Mouse (Mus musculus) right cerebral cortex, postnatal 36 days (tissue): ENCODE measurements around the gene Gria2.

ENCODE experiments used
- DNase-seq, 2 experiments: peaks; one replicate each; pipeline ENCODE4 v3.0.0; 2022; ENCODE audit warnings: low spot score in 2 of 2, mixed read lengths in 1 of 2

Gria2 gene

GRCm38 (mm10) chr3:80775971-80776370, 26.7 kb downstream of the Gria2 start:
- DNase-seq = no peak

GRCm38 (mm10) chr3:80774005-80774764, 28.4 kb downstream of the Gria2 start:
- no peak for DNase-seq

- no peak for DNase-seq
These were observed 29.4 kb downstream of the Gria2 start for GRCm38 (mm10) chr3:80773232-80773631.

GRCm38 (mm10) chr3:80769506-80770235, 33.0 kb downstream of the Gria2 start:
- no peak for DNase-seq

- no peak for DNase-seq
These were observed 43.7 kb downstream of the Gria2 start for GRCm38 (mm10) chr3:80758955-80759354.

- DNase-seq = no peak
These were observed 44.3 kb downstream of the Gria2 start for GRCm38 (mm10) chr3:80758363-80758762.

- no peak for DNase-seq
These were observed 51.8 kb downstream of the Gria2 start for GRCm38 (mm10) chr3:80750786-80751185.

GRCm38 (mm10) chr3:80725205-80725604, 77.4 kb downstream of the Gria2 start:
- DNase-seq = no peak

- no peak for DNase-seq
These were observed 89.5 kb downstream of the Gria2 start for GRCm38 (mm10) chr3:80713123-80713522.

GRCm38 (mm10) chr3:80708992-80709391, 93.6 kb downstream of the Gria2 start:
- no peak for DNase-seq

- no peak for DNase-seq
These were observed 100.5 kb downstream of the Gria2 start for GRCm38 (mm10) chr3:80702173-80702572.

GRCm38 (mm10) chr3:80697523-80697922, 105.1 kb downstream of the Gria2 start:
- no peak for DNase-seq

- DNase-seq = no peak
These were observed 107.7 kb downstream of the Gria2 start for GRCm38 (mm10) chr3:80694965-80695364.

- DNase-seq = no peak
These were observed 137.5 kb downstream of the Gria2 start for GRCm38 (mm10) chr3:80665105-80665504.

- no peak for DNase-seq
These were observed 139.3 kb downstream of the Gria2 start for GRCm38 (mm10) chr3:80663293-80663692.

- DNase-seq = no peak
These were observed 140.8 kb downstream of the Gria2 start for GRCm38 (mm10) chr3:80661838-80662237.

- DNase-seq = no peak
These were observed 150.4 kb downstream of the Gria2 start for GRCm38 (mm10) chr3:80652213-80652612.
